ENCODE assay signal across 9 mouse cellular contexts in the genomic region with DNA sequence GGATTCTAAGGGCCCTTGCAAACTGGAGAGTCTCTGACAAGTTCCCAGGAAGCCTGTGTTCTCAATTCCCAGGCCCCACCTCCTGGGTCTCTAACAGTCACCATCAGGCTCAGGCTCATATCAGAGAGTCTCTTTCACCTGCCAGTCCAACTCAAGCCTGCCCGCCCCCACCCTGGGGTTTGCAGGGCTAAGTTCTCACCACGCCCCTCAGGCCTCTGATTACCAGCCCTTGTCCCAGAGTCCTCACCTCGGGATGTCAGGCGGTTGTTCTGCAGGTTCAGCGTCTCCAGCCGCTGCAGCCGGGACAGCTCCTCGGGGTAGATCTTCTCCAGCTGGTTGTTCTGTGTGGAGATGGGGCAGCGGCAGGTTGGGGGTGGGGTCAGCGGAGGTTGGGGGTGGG. TPM values are rescaled to one million over a fixed set of nuclear protein-coding genes. Genes with fewer than 3 reads are reported as not detected.
A peak's percentile ranks its signal among the peaks of the same experiment; 100 is the strongest.
DNase-seq lines count a peak whose midpoint lies in the region; ATAC-seq lines count a peak whose summit lies in the region.
"Had no signal": no experiment of that assay in that cellular context is flagged by ENCODE, and none has a peak within 500 bp of the region (broad histone marks: within the 10 kb centered on the region; RNA-seq: fewer than 3 reads in every experiment).

No protein-coding gene starts in this region.

- H3K9me3 ChIP-seq in intestine, embryonic 16.5 days (ENCODE audit: control insufficient read depth, low read length) = no peaks in the 10 kb centered on the region
- no peaks in the 10 kb centered on the region for H3K9me3 ChIP-seq in liver, embryonic 13.5 days (replicated peaks)
- H3K9me3 ChIP-seq: limb, embryonic 15.5 days had no signal

- intact Hi-C loops in gastrocnemius, postnatal 36 days (cut with DNase I) = no loop called here

- 0 out of 2 replicates have a peak, but pooled peaks cover 3% of the 10 kb centered on the region for H3K27me3 ChIP-seq in intestine, embryonic 16.5 days (replicated peaks; ENCODE audit: control insufficient read depth, insufficient read depth, low read length)
- H3K27me3 ChIP-seq in liver, embryonic 13.5 days = peaks cover 19% of the 10 kb centered on the region

- 0 out of 2 replicates have a peak overlapping the region, but pooled peaks have one; percentile 16 for H3K9ac ChIP-seq in intestine, embryonic 16.5 days (ENCODE audit: low read depth, low read length)
- H3K9ac ChIP-seq in liver, embryonic 13.5 days = peak overlapping the region; percentile 49; the same call in 1 of the 2 replicates
- H3K9ac ChIP-seq: limb, embryonic 15.5 days had no signal

- H3K27ac ChIP-seq in intestine, embryonic 16.5 days (ENCODE audit: low read length) = peak overlapping the region; percentile 43; the same call in 1 of the 2 replicates
- H3K27ac ChIP-seq in liver, embryonic 13.5 days = peak overlapping the region; percentile 69
- H3K27ac ChIP-seq: limb, embryonic 15.5 days had no signal

- peak; percentile 45 for DNase-seq in urinary bladder, postnatal 14 days (ENCODE audit: low spot score)
- no peak for DNase-seq in urinary bladder, postnatal 25 days (ENCODE audit: low spot score)
- DNase-seq in liver, embryonic 13.5 days = peak; percentile 62
- DNase-seq in yolk sac, embryonic 10.5 days (ENCODE audit: low spot score) = peak; percentile 75
- no peak for DNase-seq in adrenal gland, adult 2 months
- no peak for DNase-seq in gastrocnemius, postnatal 36 days
- DNase-seq in frontal cortex, postnatal 36 days (ENCODE audit: low spot score in 2 of 2) = no peak

- peak overlapping the region; percentile 20 for H3K4me2 ChIP-seq in intestine, embryonic 16.5 days (ENCODE audit: low read depth, low read length)
- peak overlapping the region; percentile 60 for H3K4me2 ChIP-seq in liver, embryonic 13.5 days
- H3K4me2 ChIP-seq: limb, embryonic 15.5 days had no signal

- peak; percentile 91 for ATAC-seq in intestine, embryonic 16.5 days
- ATAC-seq in liver, embryonic 13.5 days (ENCODE audit: low read depth) = peak; percentile 69

- WGBS in intestine, embryonic 16.5 days = 6% methylated on average over 10 of the region's 10 CpGs
- WGBS in liver, embryonic 13.5 days (ENCODE audit: insufficient replicate concordance) = 9% methylated on average over 10 of the region's 10 CpGs

- H3K4me1 ChIP-seq in intestine, embryonic 16.5 days (ENCODE audit: control insufficient read depth, insufficient read depth, low read length) = peaks cover 9% of the 10 kb centered on the region; the same call in 1 of the 2 replicates
- H3K4me1 ChIP-seq in liver, embryonic 13.5 days (replicated peaks) = peaks cover 41% of the 10 kb centered on the region

- H3K36me3 ChIP-seq in intestine, embryonic 16.5 days (ENCODE audit: control insufficient read depth, insufficient read depth, low read length) = no peaks in the 10 kb centered on the region
- H3K36me3 ChIP-seq in liver, embryonic 13.5 days = no peaks in the 10 kb centered on the region
- H3K36me3 ChIP-seq: limb, embryonic 15.5 days had no signal

- no peak overlapping the region for H3K4me3 ChIP-seq in intestine, embryonic 16.5 days (ENCODE audit: low read length)
- peak overlapping the region; percentile 36 for H3K4me3 ChIP-seq in liver, embryonic 13.5 days (replicated peaks)
- H3K4me3 ChIP-seq: limb, embryonic 15.5 days had no signal

RNA-seq across cellular contexts. Expression of a gene that starts 57.1 kb away (rescaled TPM):
- polyA plus RNA-seq in intestine, embryonic 16.5 days (2015; fragmentation: Nextera tagmentation; extraction: Ambion mirVana) = 0.12 and 0.15 TPM in 2 replicates
- not detected in 2 replicates for polyA plus RNA-seq in liver, embryonic 13.5 days (2015; fragmentation: Nextera tagmentation; extraction: Ambion mirVana)
- total RNA-seq in adrenal gland, adult 2 months (2021) = under 1 TPM; 0.20 to 0.48 TPM
- polyA plus RNA-seq in adrenal gland, adult 2 months (2012; rRNA removed) = 0.20 and 0.22 TPM in 2 replicates
- total RNA-seq in gastrocnemius, postnatal 36 days (2021) = under 1 TPM; 0.13 to 0.37 TPM

Comparison
In these comparisons a context has a peak if more than half of its experiments do, and no peak if none do; other contexts are left out.
1. DNase-seq: peak in urinary bladder, postnatal 14 days (single experiment), liver, embryonic 13.5 days (single experiment) and yolk sac, embryonic 10.5 days (single experiment); none in urinary bladder, postnatal 25 days (single experiment), adrenal gland, adult 2 months (single experiment), gastrocnemius, postnatal 36 days (0 of 2) and frontal cortex, postnatal 36 days (0 of 2).